Mouse (Mus musculus): Measurements from ENCODE around the gene Scrn3. TPM values are rescaled to one million over a fixed set of nuclear protein-coding genes. Genes with fewer than 3 reads are reported as not detected.
A peak's percentile ranks its signal among the peaks of the same experiment; 100 is the strongest.

Gene Scrn3
- total and polyA plus RNA-seq, 2 experiments from 2014 or later, result 5.1 to 5.3 TPM

GRCm38 (mm10) chr2:73345204-73345603 is 32.8 kb downstream of the Scrn3 start:
- H3K9me3 ChIP-seq (ENCODE audit: low read length), result no peaks in the 10 kb centered on the region
- H3K4me3 ChIP-seq (ENCODE audit: low read depth, low read length), result no peak overlapping the region
- H3K36me3 ChIP-seq (ENCODE audit: insufficient read depth), result no peaks in the 10 kb centered on the region
- no peak for DNase-seq
- no peak overlapping the region for H3K9ac ChIP-seq
- 0 out of 2 replicates have a peak, but pooled peaks cover 4% of the 10 kb centered on the region for H3K4me1 ChIP-seq (ENCODE audit: insufficient read depth)
- H3K27ac ChIP-seq (ENCODE audit: low read depth, low read length), result no peak overlapping the region
- whole genome bisulfite sequencing, result 76% methylated on average over 4 of the region's 4 CpGs
- no peak for ATAC-seq
- no peak overlapping the region for H3K4me2 ChIP-seq (ENCODE audit: low read depth)
- TF ChIP-seq CTCF (IDR thresholded peaks at IDR 0.05; ENCODE audit: low read depth), result no peak
- H3K27me3 ChIP-seq (ENCODE audit: insufficient read depth, low read length), result no peaks in the 10 kb centered on the region

GRCm38 (mm10) chr2:73346345-73347086 is 34.1 kb downstream of the Scrn3 start:
- H3K4me1 ChIP-seq (ENCODE audit: insufficient read depth), result 0 out of 2 replicates have a peak, but pooled peaks cover 4% of the 10 kb centered on the region
- H3K4me3 ChIP-seq (ENCODE audit: low read depth, low read length), result no peak overlapping the region
- peak; percentile 38 for DNase-seq
- H3K9ac ChIP-seq, result no peak overlapping the region
- no peaks in the 10 kb centered on the region for H3K9me3 ChIP-seq (ENCODE audit: low read length)
- no peaks in the 10 kb centered on the region for H3K27me3 ChIP-seq (ENCODE audit: insufficient read depth, low read length)
- H3K4me2 ChIP-seq (ENCODE audit: low read depth), result no peak overlapping the region
- no peaks in the 10 kb centered on the region for H3K36me3 ChIP-seq (ENCODE audit: insufficient read depth)
- ATAC-seq, result peak; percentile 81
- 59% methylated on average over 13 of the region's 13 CpGs for WGBS
- H3K27ac ChIP-seq (ENCODE audit: low read depth, low read length), result no peak overlapping the region; the same call in 1 of the 2 replicates
- TF ChIP-seq CTCF (IDR thresholded peaks at IDR 0.05; ENCODE audit: low read depth), result no peak

GRCm38 (mm10) chr2:73347136-73347535 is 34.7 kb downstream of the Scrn3 start:
- H3K27ac ChIP-seq (ENCODE audit: low read depth, low read length), result peak overlapping the region; percentile 24
- no peak overlapping the region for H3K4me2 ChIP-seq (ENCODE audit: low read depth)
- H3K9me3 ChIP-seq (ENCODE audit: low read length), result no peaks in the 10 kb centered on the region
- H3K4me1 ChIP-seq (ENCODE audit: insufficient read depth), result peaks cover 9% of the 10 kb centered on the region; the same call in 1 of the 2 replicates
- H3K9ac ChIP-seq, result no peak overlapping the region
- 57% methylated on average over 6 of the region's 6 CpGs for WGBS
- no peaks in the 10 kb centered on the region for H3K36me3 ChIP-seq (ENCODE audit: insufficient read depth)
- ATAC-seq (no peak), DNase-seq (no peak)
- H3K4me3 ChIP-seq (ENCODE audit: low read depth, low read length), result no peak overlapping the region
- TF ChIP-seq CTCF (IDR thresholded peaks at IDR 0.05; ENCODE audit: low read depth), result no peak
- H3K27me3 ChIP-seq (ENCODE audit: insufficient read depth, low read length), result no peaks in the 10 kb centered on the region

GRCm38 (mm10) chr2:73347766-73348165 is 35.4 kb downstream of the Scrn3 start:
- H3K27me3 ChIP-seq (ENCODE audit: insufficient read depth, low read length), result no peaks in the 10 kb centered on the region

GRCm38 (mm10) chr2:73348221-73348620 is 35.8 kb downstream of the Scrn3 start:
- no peak overlapping the region for H3K4me2 ChIP-seq (ENCODE audit: low read depth)
- DNase-seq (no peak), ATAC-seq (no peak)
- TF ChIP-seq CTCF (IDR thresholded peaks at IDR 0.05; ENCODE audit: low read depth), result no peak
- peaks cover 10% of the 10 kb centered on the region; the same call in 1 of the 2 replicates for H3K4me1 ChIP-seq (ENCODE audit: insufficient read depth)
- no peaks in the 10 kb centered on the region for H3K9me3 ChIP-seq (ENCODE audit: low read length)
- no peak overlapping the region for H3K9ac ChIP-seq
- WGBS, result 80% methylated on average over 6 of the region's 6 CpGs
- H3K27me3 ChIP-seq (ENCODE audit: insufficient read depth, low read length), result no peaks in the 10 kb centered on the region
- no peak overlapping the region for H3K27ac ChIP-seq (ENCODE audit: low read depth, low read length)
- H3K36me3 ChIP-seq (ENCODE audit: insufficient read depth), result peaks cover 2% of the 10 kb centered on the region; the same call in 1 of the 2 replicates
- H3K4me3 ChIP-seq (ENCODE audit: low read depth, low read length), result no peak overlapping the region

More at GRCm38 (mm10) chr2:73347766-73348165, 35.4 kb downstream of the Scrn3 start:
- no peak for DNase-seq
- 50% methylated on average over 9 of the region's 9 CpGs for WGBS
- Histone ChIP-seq H3K4me1 (ENCODE audit: insufficient read depth) (peaks cover 10% of the 10 kb centered on the region; the same call in 1 of the 2 replicates), H3K36me3 (ENCODE audit: insufficient read depth) (no peaks in the 10 kb centered on the region), H3K27ac (ENCODE audit: low read depth, low read length) (no peak overlapping the region), H3K9ac (no peak overlapping the region), H3K4me3 (ENCODE audit: low read depth, low read length) (no peak overlapping the region), H3K9me3 (ENCODE audit: low read length) (no peaks in the 10 kb centered on the region), H3K4me2 (ENCODE audit: low read depth) (no peak overlapping the region)
- TF ChIP-seq CTCF (IDR thresholded peaks at IDR 0.05; ENCODE audit: low read depth), result no peak
- ATAC-seq, result no peak

- Histone ChIP-seq H3K36me3 (ENCODE audit: insufficient read depth) (peaks cover 7% of the 10 kb centered on the region; the same call in 1 of the 2 replicates), H3K27me3 (ENCODE audit: insufficient read depth, low read length) (no peaks in the 10 kb centered on the region), H3K27ac (ENCODE audit: low read depth, low read length) (peak overlapping the region; percentile 51), H3K9ac (no peak overlapping the region), H3K4me2 (ENCODE audit: low read depth) (peak overlapping the region; percentile 21; the same call in 1 of the 2 replicates), H3K9me3 (ENCODE audit: low read length) (no peaks in the 10 kb centered on the region), H3K4me1 (ENCODE audit: insufficient read depth) (peaks cover 10% of the 10 kb centered on the region; the same call in 1 of the 2 replicates), H3K4me3 (ENCODE audit: low read depth, low read length) (no peak overlapping the region)
- ATAC-seq, result peak; percentile 63; the same call in 1 of the 2 replicates
- WGBS, result 24% methylated on average over 5 of the region's 5 CpGs
- peak; percentile 40 for DNase-seq
- no peak for TF ChIP-seq CTCF (IDR thresholded peaks at IDR 0.05; ENCODE audit: low read depth)
Measured at GRCm38 (mm10) chr2:73351496-73351895, 39.1 kb downstream of the Scrn3 start.

- ATAC-seq (peak; percentile 85), DNase-seq (peak; percentile 63)
- H3K27me3 ChIP-seq (ENCODE audit: insufficient read depth, low read length), result no peaks in the 10 kb centered on the region
- H3K36me3 ChIP-seq (ENCODE audit: insufficient read depth), result peaks cover 10% of the 10 kb centered on the region; the same call in 1 of the 2 replicates
- no peak for TF ChIP-seq CTCF (IDR thresholded peaks at IDR 0.05; ENCODE audit: low read depth)
- no peaks in the 10 kb centered on the region for H3K9me3 ChIP-seq (ENCODE audit: low read length)
- H3K4me2 ChIP-seq (ENCODE audit: low read depth), result peak overlapping the region; percentile 21; the same call in 1 of the 2 replicates
- 14% methylated on average over 7 of the region's 7 CpGs for WGBS
- peak overlapping the region; percentile 22; the same call in 1 of the 2 replicates for H3K9ac ChIP-seq
- peaks cover 10% of the 10 kb centered on the region; the same call in 1 of the 2 replicates for H3K4me1 ChIP-seq (ENCODE audit: insufficient read depth)
- H3K27ac ChIP-seq (ENCODE audit: low read depth, low read length), result peak overlapping the region; percentile 51
- peak overlapping the region; percentile 3; the same call in 1 of the 2 replicates for H3K4me3 ChIP-seq (ENCODE audit: low read depth, low read length)
Measured at GRCm38 (mm10) chr2:73351927-73352374, 39.5 kb downstream of the Scrn3 start.

Measured in forebrain, postnatal 0 days (tissue).